Mouse (Mus musculus) G1E (cell line): Measurements from ENCODE around the gene Smdt1.

Experiments
- CTCF ChIP-seq: IDR thresholded peaks from 2 replicates; pipeline ENCODE4 v1.5.1; 2012; ENCODE audit warnings: low read depth, low read length, inconsistent platforms, mixed read lengths
- GATA1 ChIP-seq: IDR thresholded peaks from 2 replicates; pipeline ENCODE4 v1.6.1; 2012; ENCODE audit warnings: borderline replicate concordance, low read length, inconsistent platforms, mixed read lengths
- GATA2 ChIP-seq: IDR thresholded peaks from 2 replicates; pipeline ENCODE4 v1.6.1; 2012; ENCODE audit warnings: low read depth, low read length, inconsistent platforms, borderline replicate concordance
- POLR2AphosphoS5 ChIP-seq: IDR thresholded peaks from 2 replicates; pipeline ENCODE4 v1.6.1; 2012; ENCODE audit warnings: low read depth, low read length, inconsistent platforms; ENCODE audit not compliant: insufficient replicate concordance
- TAL1 ChIP-seq: conservative IDR thresholded peaks from 2 replicates; pipeline ENCODE4 v1.6.1; 2012; ENCODE audit warnings: low read depth, low read length, inconsistent platforms, mixed read lengths

- no peak for TF ChIP-seq CTCF
- no peak for TF ChIP-seq GATA1
- no peak for TF ChIP-seq TAL1
- TF ChIP-seq POLR2AphosphoS5, result no peak
- no peak for TF ChIP-seq GATA2
Measured at GRCm38 (mm10) chr15:82362234-82362633, 23.5 kb downstream of the Smdt1 start.
